Mouse (Mus musculus) frontal cortex, postnatal 36 days (tissue): ENCODE measurements at regions not wholly inside any gene's neighbourhood (a gene's known extent, or its start where the extent isn't known, plus 50 kb on each side); places are given as distances from the start of the nearest gene placed in this dataset.

Source experiments
- DNase-seq, 2 experiments: peaks; one replicate each; pipeline ENCODE4 v3.0.0; 2022; ENCODE audit warnings: low spot score in 2 of 2

DNA sequence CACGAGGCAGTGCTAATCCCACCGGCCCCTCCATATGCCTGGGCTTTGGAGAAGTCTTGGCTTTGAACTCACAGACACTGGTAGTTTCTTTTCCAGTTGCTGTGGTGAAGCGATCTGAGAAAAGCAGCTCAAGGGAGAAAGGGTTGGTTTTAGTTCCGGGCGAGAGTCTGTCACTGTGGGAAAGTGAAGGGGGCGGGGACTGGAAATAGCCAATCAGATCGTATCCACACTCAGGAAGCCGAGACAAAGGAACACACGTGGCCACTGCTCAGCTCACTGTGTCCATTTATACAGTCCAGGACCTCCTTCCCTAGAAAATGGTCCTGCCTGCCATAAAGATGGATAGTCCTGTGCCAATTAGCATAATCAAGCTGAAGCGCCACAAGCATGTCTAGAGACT lies 57.2 kb upstream of the Tgfbr2 start:
- no peak for DNase-seq

- DNase-seq = no peak
Measured at GRCm38 (mm10) chr9:116231351-116232311, 56.5 kb upstream of the Tgfbr2 start.

DNA sequence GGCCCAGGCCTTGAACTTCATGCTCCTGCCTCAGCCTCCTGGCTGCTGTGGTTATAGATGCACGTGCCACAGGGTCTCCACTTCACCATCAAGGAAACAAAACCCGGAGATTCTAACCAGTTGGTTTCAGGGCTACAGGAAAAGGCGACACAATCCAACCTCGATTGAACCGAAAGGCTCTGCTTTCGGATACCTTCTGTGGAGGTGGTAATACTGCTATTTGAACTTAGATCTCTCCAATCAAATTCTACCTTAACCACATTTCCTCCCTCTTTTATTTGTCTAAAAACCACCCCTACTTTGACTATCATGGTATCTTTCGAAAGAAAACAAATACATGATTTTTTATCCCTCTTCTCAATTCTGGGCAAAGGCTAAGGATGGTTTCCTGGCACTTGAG lies 55.2 kb upstream of the Tgfbr2 start:
- no peak for DNase-seq

GRCm38 (mm10) chr9:116228443-116228842 lies 53.3 kb upstream of the Tgfbr2 start:
- no peak for DNase-seq

DNA sequence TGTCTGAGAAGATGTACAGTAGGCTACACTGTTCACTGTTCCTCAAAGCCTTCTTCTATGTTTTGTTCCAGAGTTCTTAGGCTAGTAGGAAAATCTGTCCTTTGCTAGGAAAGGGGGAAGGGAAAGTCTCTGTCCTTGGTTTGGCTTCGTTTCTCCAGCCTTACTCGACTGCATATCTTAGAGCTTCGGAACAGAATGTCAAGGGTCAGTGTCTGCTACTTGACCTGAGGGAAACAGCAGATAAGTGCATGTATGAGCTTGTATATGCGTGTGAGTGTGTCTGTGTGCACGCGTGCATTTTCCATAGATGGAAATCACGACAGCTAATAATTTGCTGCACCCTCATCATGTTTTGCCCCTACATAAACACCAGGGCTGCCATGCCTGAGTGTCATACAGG lies 52.6 kb upstream of the Tgfbr2 start:
- DNase-seq = no peak
